Mouse (Mus musculus): ENCODE data around the gene Wdr41.

Gene Wdr41

GRCm38 (mm10) chr13:94976219-94977186, at the start of gene Wdr41:
TSS of gene Wdr41 (plus strand) at chr13:94976344.
- in situ Hi-C loops (cut with MseI, MboI), result no loop called here

GRCm38 (mm10) chr13:94928086-94928485, 48.1 kb upstream of the Wdr41 start:
- in situ Hi-C loops (cut with MseI, MboI), result no loop called here

- in situ Hi-C loops (cut with MseI, MboI), result no loop called here
Measured at GRCm38 (mm10) chr13:94938418-94938817, 37.7 kb upstream of the Wdr41 start.

- in situ Hi-C loops (cut with MseI, MboI), result no loop called here
Measured at GRCm38 (mm10) chr13:94940104-94940503, 36.0 kb upstream of the Wdr41 start.

GRCm38 (mm10) chr13:94941230-94941629, 34.9 kb upstream of the Wdr41 start:
- in situ Hi-C loops (cut with MseI, MboI), result no loop called here

GRCm38 (mm10) chr13:94955941-94956340, 20.2 kb upstream of the Wdr41 start:
- in situ Hi-C loops (cut with MseI, MboI), result no loop called here

GRCm38 (mm10) chr13:94957965-94958364, 18.2 kb upstream of the Wdr41 start:
- in situ Hi-C loops (cut with MseI, MboI), result no loop called here

- in situ Hi-C loops (cut with MseI, MboI), result no loop called here
Measured at GRCm38 (mm10) chr13:94969992-94970553, 6.1 kb upstream of the Wdr41 start.

GRCm38 (mm10) chr13:94975828-94976218, 321 bp upstream of the Wdr41 start:
- in situ Hi-C loops (cut with MseI, MboI), result no loop called here

- in situ Hi-C loops (cut with MseI, MboI), result no loop called here
Measured at GRCm38 (mm10) chr13:94979081-94979480, 2.9 kb downstream of the Wdr41 start.

GRCm38 (mm10) chr13:94990516-94990915, 14.4 kb downstream of the Wdr41 start:
- in situ Hi-C loops (cut with MseI, MboI), result no loop called here

GRCm38 (mm10) chr13:95007281-95007680, 31.1 kb downstream of the Wdr41 start:
- in situ Hi-C loops (cut with MseI, MboI), result no loop called here

- in situ Hi-C loops (cut with MseI, MboI), result no loop called here
Measured at GRCm38 (mm10) chr13:95009261-95009660, 33.1 kb downstream of the Wdr41 start.

GRCm38 (mm10) chr13:95011546-95012257, 35.6 kb downstream of the Wdr41 start:
- in situ Hi-C loops (cut with MseI, MboI), result no loop called here

GRCm38 (mm10) chr13:95017278-95017677, 41.1 kb downstream of the Wdr41 start:
- in situ Hi-C loops (cut with MseI, MboI), result no loop called here

- in situ Hi-C loops (cut with MseI, MboI), result no loop called here
Measured at GRCm38 (mm10) chr13:95017916-95018315, 41.8 kb downstream of the Wdr41 start.

- in situ Hi-C loops (cut with MseI, MboI), result no loop called here
Measured at GRCm38 (mm10) chr13:95019345-95019744, 43.2 kb downstream of the Wdr41 start.

- in situ Hi-C loops (cut with MseI, MboI), result no loop called here
Measured at GRCm38 (mm10) chr13:95020216-95020615, 44.1 kb downstream of the Wdr41 start.

GRCm38 (mm10) chr13:95030828-95031227, 54.7 kb downstream of the Wdr41 start:
- in situ Hi-C loops (cut with MseI, MboI), result no loop called here

- in situ Hi-C loops (cut with MseI, MboI), result no loop called here
Measured at GRCm38 (mm10) chr13:95032127-95032831, 56.1 kb downstream of the Wdr41 start.

GRCm38 (mm10) chr13:95032973-95033372, 56.8 kb downstream of the Wdr41 start:
- in situ Hi-C loops (cut with MseI, MboI), result no loop called here

GRCm38 (mm10) chr13:95034094-95034493, 58.0 kb downstream of the Wdr41 start:
- in situ Hi-C loops (cut with MseI, MboI), result no loop called here
